Mouse (Mus musculus) heart, postnatal 0 days (tissue): Measurements from ENCODE around the gene Olfr13.

Source experiments
- CTCF ChIP-seq: IDR thresholded peaks from 2 replicates; pipeline ENCODE4 v1.5.1; 2016; ENCODE audit warnings: antibody characterized with exemption, control low read depth, low read depth
- EP300 ChIP-seq: IDR thresholded peaks from 2 replicates; pipeline ENCODE4 v1.6.1; 2016; ENCODE audit warnings: antibody characterized with exemption, low read depth

- TF ChIP-seq CTCF (no peak), EP300 (no peak)
These were observed 24.8 kb downstream of the Olfr13 start, which contains the start of gene Olfr435 for GRCm38 (mm10) chr6:43196781-43197180.
